28 mouse cellular contexts compared by ENCODE assay signal in the genomic region with DNA sequence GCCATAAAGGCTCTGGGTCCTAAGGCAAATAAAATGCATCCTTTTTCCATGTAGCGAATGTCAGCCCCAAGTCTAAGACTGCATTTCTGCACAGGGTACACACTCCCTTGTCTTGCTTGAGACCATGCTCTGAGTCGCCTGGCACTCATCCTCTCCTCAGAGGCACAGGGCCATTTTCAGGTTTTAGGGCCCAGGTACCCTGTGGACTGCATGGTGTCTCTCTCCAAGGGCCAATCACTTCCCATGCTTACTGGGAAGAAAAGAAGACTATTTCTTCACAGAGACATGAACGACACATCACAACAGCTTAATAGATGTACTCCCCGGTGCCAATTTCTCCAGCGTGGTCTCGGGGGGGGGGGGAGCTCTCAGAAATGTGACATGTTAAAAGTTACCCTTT.
"Had no signal": no experiment of that assay in that cellular context is flagged by ENCODE, and none has a peak within 500 bp of the region (broad histone marks: within the 10 kb centered on the region; RNA-seq: fewer than 3 reads in every experiment).

No protein-coding gene starts in this region.

- H3K9ac ChIP-seq: embryonic facial prominence, embryonic 12.5 days; embryonic facial prominence, embryonic 13.5 days; embryonic facial prominence, embryonic 15.5 days; forebrain, embryonic 12.5 days; forebrain, embryonic 13.5 days; forebrain, embryonic 15.5 days; forebrain, postnatal 0 days had no signal

- H3K27me3 ChIP-seq: embryonic facial prominence, embryonic 13.5 days; embryonic facial prominence, embryonic 15.5 days; forebrain, embryonic 12.5 days; forebrain, embryonic 13.5 days; forebrain, embryonic 15.5 days had no signal

- H3K27ac ChIP-seq: embryonic facial prominence, embryonic 10.5 days; embryonic facial prominence, embryonic 12.5 days; embryonic facial prominence, embryonic 13.5 days; embryonic facial prominence, embryonic 15.5 days; forebrain, embryonic 10.5 days; forebrain, embryonic 12.5 days; forebrain, embryonic 13.5 days; forebrain, embryonic 15.5 days; gastrocnemius, adult 2 months; heart, adult 2 months had no signal

- H3K4me1 ChIP-seq: embryonic facial prominence, embryonic 15.5 days; forebrain, embryonic 10.5 days; forebrain, embryonic 13.5 days; forebrain, embryonic 15.5 days had no signal

- H3K36me3 ChIP-seq: embryonic facial prominence, embryonic 10.5 days; embryonic facial prominence, embryonic 12.5 days; embryonic facial prominence, embryonic 13.5 days; embryonic facial prominence, embryonic 15.5 days; forebrain, embryonic 10.5 days; forebrain, embryonic 12.5 days; forebrain, embryonic 15.5 days had no signal

- H3K4me2 ChIP-seq: embryonic facial prominence, embryonic 12.5 days; embryonic facial prominence, embryonic 13.5 days; embryonic facial prominence, embryonic 15.5 days; forebrain, embryonic 12.5 days; forebrain, embryonic 13.5 days; forebrain, embryonic 15.5 days had no signal

- H3K4me3 ChIP-seq: embryonic facial prominence, embryonic 10.5 days; embryonic facial prominence, embryonic 12.5 days; embryonic facial prominence, embryonic 13.5 days; embryonic facial prominence, embryonic 15.5 days; erythroblast, embryonic 14.5 days; forebrain, embryonic 10.5 days; forebrain, embryonic 12.5 days; forebrain, embryonic 13.5 days; forebrain, embryonic 15.5 days; gastrocnemius, adult 2 months; heart, adult 2 months had no signal

- ATAC-seq: forebrain, embryonic 13.5 days; forebrain, embryonic 14.5 days; forebrain, embryonic 15.5 days; forebrain, embryonic 16.5 days; forebrain, postnatal 0 days had no signal

- DNase-seq: cerebellum, adult 2 months; cerebellum, adult 8-10 months; cerebellum, adult 9-10 months; cerebellum, adult 9-11 months; cerebellum, postnatal 10 days; cerebellum, postnatal 14 days; cerebellum, postnatal 25 days; cerebellum, postnatal 36 days; embryo, embryonic 11 days; forebrain, postnatal 0 days; gastrocnemius, adult 2 months; gastrocnemius, postnatal 10 days; gastrocnemius, postnatal 14 days; gastrocnemius, postnatal 25 days; gastrocnemius, postnatal 36 days; heart, adult 18-20 months; heart, adult 2 months had no signal

- H3K9me3 ChIP-seq: embryonic facial prominence, embryonic 10.5 days; embryonic facial prominence, embryonic 12.5 days; embryonic facial prominence, embryonic 13.5 days; embryonic facial prominence, embryonic 15.5 days; forebrain, embryonic 10.5 days; forebrain, embryonic 12.5 days; forebrain, embryonic 13.5 days; forebrain, embryonic 15.5 days had no signal
